Mouse (Mus musculus) olfactory bulb, adult 2 months (tissue): ENCODE measurements around the gene Krt9.

Experiments
- CTCF ChIP-seq: fragments of 200-500 bp; IDR thresholded peaks from 2 replicates; pipeline ENCODE4 v1.5.1; 2012; ENCODE audit warnings: low read depth, mild to moderate bottlenecking, low read length, moderate library complexity; ENCODE audit not compliant: insufficient read depth
- POLR2A ChIP-seq: fragments of 200-500 bp; IDR thresholded peaks from 2 replicates; pipeline ENCODE4 v1.6.1; 2012; ENCODE audit warnings: mild to moderate bottlenecking, low read depth, low read length, moderate library complexity; ENCODE audit not compliant: insufficient read depth

- TF ChIP-seq POLR2A (no peak), CTCF (no peak)
These were observed 7.2 kb upstream of the Krt9 start for GRCm38 (mm10) chr11:100200104-100200820.
